Mouse (Mus musculus) kidney, adult 9 months (tissue): Measurements from ENCODE around the gene Ifitm1.
"Not testable (repeated sequence)": the region's sequence is repeated elsewhere in the genome, so short reads cannot be mapped to it uniquely, and the experiment has no call there.

ENCODE experiments used
- DNase-seq: peaks from one replicate; pipeline ENCODE4 v3.0.0; 2022

Gene Ifitm1

DNA sequence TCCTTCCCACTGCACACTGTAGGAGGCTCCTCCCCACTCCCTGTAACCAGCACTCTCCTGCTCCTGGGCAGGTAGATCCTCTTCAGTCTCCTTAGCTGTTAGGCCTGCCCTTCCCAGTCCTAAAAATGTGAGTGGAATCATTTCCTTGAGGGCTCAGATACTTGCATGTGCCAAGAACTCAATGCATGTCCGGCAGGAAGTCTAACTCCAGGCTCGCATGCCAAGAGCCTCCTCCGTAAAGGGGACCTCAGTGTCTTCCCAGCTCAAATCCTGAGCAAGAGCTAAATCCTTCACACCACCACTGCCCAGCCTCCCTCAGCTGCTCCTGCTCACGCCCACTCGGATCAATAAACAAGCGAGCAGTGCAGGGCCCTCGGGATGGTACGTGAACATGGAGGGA lies 16.0 kb upstream of the Ifitm1 start:
- peak; percentile 67 for DNase-seq

DNA sequence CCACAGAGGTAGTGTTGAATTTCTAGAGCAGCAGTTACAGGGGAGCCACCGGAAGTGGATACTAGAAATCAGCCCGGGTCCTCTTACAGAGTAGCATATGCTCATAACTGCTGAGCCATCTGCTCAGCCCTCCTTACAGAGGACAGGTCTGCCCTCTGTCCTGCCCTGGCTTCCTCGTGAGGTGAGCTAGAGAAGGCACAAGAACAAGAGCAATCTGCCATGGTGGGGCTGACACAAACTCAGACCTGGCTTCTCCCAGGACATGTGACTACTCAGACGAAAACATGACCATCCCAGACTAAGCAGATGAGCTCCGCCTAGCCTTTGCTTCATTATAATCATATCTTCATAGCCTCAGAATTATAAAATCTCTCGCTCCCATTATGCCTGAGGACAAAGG lies 15.3 kb upstream of the Ifitm1 start:
- peak; percentile 8 for DNase-seq

- no peak for DNase-seq
Observed at GRCm38 (mm10) chr7:140952441-140952840, 14.6 kb upstream of the Ifitm1 start.

- peak; percentile 28 for DNase-seq
Observed at GRCm38 (mm10) chr7:140953133-140953532, 13.9 kb upstream of the Ifitm1 start.

GRCm38 (mm10) chr7:140953800-140954732 lies 13.0 kb upstream of the Ifitm1 start:
- DNase-seq, result peak; percentile 27

GRCm38 (mm10) chr7:140954733-140955071 lies 12.3 kb upstream of the Ifitm1 start:
- DNase-seq, result peak; percentile 18

GRCm38 (mm10) chr7:140955342-140955741 lies 11.7 kb upstream of the Ifitm1 start:
- no peak for DNase-seq

DNA sequence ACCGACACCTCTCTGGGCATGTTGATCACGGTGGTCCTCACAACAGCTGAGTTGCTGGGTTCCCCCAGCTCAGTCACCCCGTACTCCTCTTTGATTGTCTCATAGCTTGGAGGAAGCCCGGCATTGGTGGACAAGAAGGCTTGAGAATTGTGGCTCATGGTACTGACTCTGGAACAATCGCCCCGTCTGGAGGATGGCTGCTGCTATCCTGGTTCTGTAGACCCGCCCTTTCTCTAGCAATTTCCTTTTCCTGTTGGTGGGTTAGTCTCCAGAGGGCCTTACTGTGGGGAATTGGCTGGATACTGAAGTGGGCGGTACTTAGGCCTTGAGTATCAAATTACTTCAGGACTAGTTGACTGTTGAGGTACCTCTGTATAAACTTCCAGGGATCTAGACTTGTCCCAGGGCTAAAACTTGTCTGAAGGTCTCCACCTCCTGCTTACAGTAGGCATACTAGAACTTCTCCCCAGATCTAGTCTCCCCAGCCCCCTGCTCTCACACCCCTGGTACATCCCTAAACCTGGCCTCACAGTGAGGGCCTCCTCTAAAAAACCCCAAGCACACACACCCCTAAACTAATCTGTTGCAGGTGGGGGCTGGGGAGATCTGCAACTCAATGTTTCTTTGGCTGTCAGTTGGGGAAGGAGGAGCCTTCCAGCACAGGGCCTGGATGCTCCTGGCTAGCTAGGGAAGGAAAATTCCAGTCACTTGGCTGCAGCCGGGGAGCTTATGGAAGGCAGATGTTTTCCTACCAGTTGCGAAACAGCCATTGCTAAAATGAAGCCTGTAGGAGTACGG lies 11.1 kb upstream of the Ifitm1 start, which contains the start of the genes Gm45717 and Ifitm2:
Gm45717 (minus strand) TSS at position 180 of the 798 bp plus-strand sequence.
Ifitm2 (minus strand) TSS at position 230 of the 798 bp plus-strand sequence.
- DNase-seq, result peak; percentile 94

DNA sequence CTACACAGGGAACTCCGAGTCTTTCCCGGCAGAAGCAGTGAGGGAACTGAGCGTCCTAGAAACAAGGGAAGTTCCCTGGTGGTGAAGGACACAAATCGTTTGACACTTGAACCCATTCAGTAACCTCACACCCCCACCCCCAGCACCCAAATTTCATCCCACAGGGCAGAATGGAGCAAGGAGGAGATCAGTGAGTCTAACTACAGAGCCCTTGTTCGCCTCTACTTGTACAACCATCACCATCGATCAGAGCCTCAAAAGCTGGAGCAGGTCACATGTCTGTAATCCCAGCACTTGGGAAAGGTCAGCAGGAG lies 10.5 kb upstream of the Ifitm1 start:
- DNase-seq, result peak; percentile 22

DNA sequence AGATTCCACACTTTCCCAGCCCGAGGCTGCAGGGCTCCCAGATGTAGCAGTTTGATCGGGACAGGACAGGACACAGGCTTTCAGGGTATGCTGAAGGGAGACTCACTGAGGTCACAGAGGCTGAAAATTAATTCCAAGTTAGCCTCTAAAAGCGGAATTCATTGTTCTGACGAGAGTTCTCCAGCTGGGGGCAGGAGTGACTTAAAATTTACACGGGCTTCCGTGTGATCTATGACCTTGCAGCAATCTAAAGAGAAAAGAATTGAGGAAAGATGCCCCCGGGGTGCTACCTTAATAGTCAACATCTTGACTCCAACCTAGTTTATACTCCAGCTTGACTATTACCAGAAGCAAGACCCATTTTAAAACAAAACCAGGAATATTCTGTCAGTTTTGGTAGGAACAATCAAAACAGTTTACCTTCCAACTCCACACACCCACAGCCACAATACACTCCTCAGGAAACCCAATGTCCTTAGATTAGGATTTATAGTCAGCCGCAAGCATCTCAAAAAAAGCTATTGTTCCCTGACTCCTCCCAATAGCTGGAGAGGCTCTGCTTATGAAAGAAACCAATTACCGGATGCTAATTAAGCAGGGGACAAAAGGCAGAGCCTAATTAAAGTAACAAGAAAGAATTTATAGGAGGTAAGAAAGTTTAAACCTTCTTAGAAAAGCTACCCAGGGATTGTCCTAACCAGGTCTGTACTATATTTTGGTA lies 7.7 kb upstream of the Ifitm1 start:
- DNase-seq, result peak; percentile 77

GRCm38 (mm10) chr7:140960026-140960425 lies 7.0 kb upstream of the Ifitm1 start:
- no peak for DNase-seq

- DNase-seq, result no peak
Observed at GRCm38 (mm10) chr7:140961416-140961815, 5.6 kb upstream of the Ifitm1 start.

DNA sequence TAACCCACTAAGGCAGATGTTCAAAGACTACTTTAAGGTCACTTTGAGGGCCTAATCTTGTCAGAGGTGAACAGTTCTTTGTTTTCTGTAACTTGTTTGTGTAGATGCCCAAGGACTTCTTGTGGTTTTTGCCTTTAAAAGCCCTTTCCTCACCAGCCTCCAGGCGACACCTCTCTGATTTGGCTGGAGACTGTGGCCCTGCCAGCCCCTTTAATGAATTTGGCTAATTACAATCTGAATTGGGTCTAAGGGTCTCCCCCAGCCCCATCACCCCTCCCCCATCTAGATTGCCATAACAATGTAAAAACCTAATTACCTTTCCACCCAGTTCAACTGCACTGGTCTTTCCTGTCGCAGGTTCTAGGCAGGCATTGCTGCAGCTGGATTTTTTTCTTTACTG lies 4.3 kb upstream of the Ifitm1 start:
- no peak for DNase-seq

GRCm38 (mm10) chr7:140967862-140968591 lies 1.0 kb downstream of the Ifitm1 start:
- no peak for DNase-seq

- not testable (repeated sequence) for DNase-seq
Observed at GRCm38 (mm10) chr7:140968710-140969109, 1.7 kb downstream of the Ifitm1 start.

- DNase-seq, result no peak
Observed at GRCm38 (mm10) chr7:140970931-140971330, 3.9 kb downstream of the Ifitm1 start.

GRCm38 (mm10) chr7:140971479-140972171 lies 4.6 kb downstream of the Ifitm1 start:
- peak; percentile 57 for DNase-seq

GRCm38 (mm10) chr7:140973396-140974165 lies 6.6 kb downstream of the Ifitm1 start:
- DNase-seq, result no peak

DNA sequence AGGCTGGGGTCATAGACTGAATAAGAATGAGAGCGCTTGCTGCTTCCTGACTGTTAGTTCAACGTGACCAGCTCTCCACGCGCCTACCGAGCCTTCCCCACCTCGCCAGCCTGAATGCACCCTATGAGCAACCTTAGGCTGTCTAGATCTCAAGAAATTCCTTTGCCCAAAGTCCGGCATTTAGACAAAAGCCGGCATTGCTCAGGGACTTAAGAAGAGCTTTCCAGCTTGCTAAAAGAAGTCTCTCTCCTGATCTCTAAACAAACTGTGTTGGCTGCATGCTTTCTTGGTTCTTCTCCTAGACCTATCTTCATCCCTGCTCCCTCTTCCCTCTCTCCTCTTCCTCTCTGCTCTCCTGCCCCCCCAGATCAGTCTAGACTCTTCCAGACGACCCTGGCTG lies 7.9 kb downstream of the Ifitm1 start:
- DNase-seq, result no peak

- DNase-seq, result no peak
Observed at GRCm38 (mm10) chr7:140975465-140975864, 8.4 kb downstream of the Ifitm1 start.

DNA sequence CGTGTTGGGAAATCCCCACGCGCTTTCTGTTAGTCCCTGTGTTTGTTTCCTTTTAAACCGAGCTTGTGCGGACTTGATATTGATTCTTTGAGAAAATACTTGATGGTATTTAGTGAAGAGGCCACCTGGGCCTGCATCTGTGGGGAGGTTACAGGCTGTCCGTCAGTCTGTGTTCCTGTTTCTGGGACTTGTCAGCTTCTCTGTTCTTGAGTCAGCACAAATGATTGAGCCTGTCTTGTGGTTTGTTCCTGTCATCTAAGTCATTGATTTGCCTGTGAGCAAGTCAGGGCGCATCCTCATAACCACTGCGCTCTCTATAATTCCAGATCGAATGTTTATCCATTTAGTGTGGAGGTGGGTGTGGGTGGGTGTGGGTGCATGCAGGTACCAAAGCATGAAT lies 9.7 kb downstream of the Ifitm1 start:
- DNase-seq, result not testable (repeated sequence)
